Mouse (Mus musculus) inflammation-experienced regulatory T-cells, adult 6 months (primary cell): ENCODE measurements around the gene Llgl2. TPM values are rescaled to one million over a fixed set of nuclear protein-coding genes. Genes with fewer than 3 reads are reported as not detected.

Experiments
- ATAC-seq: one replicate; pipeline ENCODE4 v1.8.0; 2017
- polyA plus RNA-seq, 3 experiments: library from polyadenylated mRNA; unstranded; fragments of 100-300 nt; shearing (Covaris generic); gene quantifications; one replicate each; pipeline ENCODE4 v1.2.1; 2017

Gene Llgl2
- 1 to 10 TPM; 7.0 to 9.7 (median 9.6) TPM for polyA plus RNA-seq

DNA sequence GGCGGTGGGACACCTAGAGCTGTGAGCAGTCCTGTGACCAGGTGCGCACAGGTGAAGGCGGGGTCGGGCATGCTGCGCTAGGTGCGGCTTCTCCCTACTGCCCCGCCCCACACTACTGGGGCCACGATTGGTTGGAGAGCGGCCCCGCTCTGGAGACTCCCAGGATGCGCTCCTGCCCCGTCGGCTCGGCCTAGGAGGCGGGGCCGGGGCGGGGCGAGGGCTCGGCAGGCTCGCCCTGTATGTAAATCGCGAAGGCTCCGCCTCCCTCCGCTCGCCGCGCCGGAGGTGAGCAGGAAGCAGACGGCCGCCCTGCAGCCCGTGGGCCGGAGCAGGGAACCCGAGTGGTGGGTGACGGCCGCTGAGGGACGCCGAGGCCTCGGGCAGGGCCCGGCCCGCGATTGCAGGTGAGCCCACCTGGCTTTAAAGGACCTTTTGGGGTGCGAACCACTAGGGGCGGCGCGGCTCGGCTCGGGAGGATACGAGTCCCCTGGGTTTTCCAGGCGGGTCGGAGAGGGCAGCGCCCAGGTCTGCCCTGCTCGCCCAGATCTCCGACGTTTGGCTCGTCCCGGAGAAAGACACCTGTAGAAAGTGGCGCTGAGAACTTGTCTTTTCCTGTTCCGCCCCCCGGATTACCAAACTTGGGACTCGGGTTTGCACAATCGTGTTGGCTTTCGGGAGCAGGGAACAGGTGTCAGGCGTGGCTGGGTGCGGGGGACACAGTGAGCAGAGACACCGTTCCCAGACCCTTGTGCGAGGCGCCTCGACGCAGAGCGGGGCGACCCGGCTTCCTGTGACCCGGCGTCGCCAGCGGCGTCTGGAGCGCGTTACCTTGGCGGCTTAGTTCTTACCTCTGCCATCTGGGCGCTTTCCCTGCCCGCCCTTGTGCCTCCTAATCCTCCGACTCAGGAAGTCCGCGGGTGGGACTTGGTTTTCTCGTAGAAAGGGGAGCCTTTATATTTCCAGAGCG lies at the start of gene Llgl2:
Gene Llgl2, plus strand, starts transcription at position 276 of the 967 bp plus-strand sequence.
- peak; percentile 96 for ATAC-seq

DNA sequence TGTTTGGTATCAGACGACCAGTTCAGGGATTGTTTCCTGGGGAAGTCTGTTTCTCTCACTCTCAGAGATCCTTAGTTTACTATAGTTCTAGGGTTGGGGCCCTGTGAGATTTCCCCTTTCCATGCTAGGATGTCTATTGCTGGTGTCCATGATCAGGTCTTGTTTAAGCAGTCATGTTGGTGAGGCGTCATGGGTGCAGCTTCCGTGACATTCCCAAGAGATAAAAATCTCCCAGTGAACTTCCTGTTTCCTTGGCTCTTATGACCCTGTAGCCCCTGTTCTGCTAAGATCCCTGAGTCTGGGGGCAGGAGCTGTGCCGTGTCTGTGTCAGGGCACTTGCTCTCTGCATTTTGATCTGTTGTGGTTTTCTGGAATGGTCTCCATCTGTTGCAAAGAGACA lies 49.2 kb upstream of the Llgl2 start:
- ATAC-seq, result no peak

DNA sequence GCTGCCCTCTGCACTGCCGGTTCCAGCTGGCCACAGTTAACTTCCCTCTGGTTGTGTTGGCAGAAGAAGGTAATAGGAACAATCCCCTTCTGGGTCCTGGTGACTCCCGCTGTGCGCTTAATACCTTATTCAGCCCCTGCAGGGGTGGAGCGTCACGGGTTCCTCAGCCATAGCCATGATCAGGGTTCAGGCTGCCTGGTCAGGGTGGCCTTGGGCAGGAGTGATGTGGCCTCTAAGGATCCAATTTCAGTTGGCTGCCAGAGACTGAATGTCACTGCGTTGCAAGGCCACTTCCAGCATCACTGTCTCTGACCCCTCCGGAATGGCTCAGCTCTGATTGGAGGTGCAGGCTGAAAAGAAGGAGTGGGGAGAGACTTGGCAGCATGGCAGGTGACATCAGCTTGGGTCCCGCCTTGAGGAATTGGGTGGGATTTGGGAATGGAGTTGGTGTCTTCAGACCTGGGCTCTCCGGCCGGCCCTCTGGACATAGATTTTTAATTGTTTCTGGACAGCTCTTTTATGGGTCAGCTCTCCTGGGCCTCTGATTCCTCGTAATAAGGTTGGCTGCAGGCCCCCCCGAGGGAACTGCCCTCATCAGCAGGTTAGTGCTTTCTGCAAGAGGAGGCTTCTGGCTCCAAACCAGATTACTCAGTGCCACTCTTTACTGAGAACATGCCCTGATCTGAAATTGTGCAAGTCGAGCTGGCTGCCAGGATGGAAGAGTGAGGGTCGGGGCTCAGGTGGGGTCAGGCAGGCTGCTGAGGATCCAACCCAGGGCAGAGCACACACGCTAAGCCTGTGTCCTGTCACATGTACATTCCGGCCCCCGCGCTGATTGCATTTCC lies 47.8 kb upstream of the Llgl2 start:
- no peak for ATAC-seq

DNA sequence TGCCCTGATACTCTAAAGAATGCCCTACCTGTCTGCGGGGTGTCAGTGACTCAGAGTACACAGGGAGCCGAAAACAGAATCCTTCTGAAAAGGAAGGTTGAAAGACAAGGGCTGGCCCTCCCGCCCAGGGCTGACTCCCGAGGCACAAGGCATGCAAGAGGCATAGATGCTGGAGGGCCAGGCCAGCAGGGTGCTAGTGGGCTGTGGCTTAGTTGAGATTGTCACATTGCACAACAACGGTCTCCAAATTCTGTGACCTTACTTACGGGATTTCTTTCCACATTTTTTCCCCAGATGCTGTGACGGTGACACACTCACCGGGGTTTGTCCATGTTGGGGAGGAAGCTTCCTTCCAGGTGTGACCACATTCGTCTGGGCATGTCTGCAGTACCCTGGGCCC lies 46.9 kb upstream of the Llgl2 start:
- no peak for ATAC-seq

DNA sequence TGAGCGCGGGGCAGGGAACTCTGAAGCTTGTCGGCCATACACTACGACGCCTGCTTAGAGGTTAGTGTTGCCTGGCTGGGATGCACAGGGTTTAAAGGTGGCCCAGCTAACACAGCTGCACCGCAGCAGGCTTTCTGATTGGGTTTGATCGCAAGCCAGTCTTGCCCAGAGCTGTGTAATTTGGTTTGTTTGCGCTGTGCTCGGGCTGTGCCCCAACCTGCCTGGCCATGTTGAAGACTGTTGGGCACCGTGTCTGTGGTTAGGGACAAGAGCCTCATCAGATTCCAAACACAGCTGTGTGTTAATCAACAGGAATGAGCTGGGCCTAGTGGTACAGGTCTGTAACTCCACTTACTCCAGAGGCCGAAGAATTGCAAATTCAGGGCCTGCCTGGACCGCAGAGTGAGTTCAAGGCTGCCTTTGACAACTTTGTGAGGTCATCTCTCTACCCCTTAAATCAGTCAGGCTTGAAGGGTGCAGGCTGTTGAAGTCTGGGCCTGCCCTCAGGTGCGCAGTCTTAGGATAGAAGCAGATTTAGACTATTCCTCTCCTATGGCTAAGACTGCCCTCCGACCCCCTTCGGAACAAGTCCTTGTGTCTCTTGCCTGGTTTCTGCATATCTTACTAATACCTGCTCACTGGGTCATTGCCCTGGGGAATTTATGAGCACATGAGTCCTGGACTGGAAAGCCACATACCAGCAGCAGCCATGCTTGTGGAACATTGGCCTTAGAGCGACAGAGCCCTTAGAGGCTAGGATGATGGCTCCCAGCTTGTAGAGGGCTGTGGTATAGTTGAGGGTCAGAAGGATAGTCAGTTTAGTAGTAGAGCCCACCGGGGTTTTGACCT lies 46.1 kb upstream of the Llgl2 start:
- ATAC-seq, result no peak

DNA sequence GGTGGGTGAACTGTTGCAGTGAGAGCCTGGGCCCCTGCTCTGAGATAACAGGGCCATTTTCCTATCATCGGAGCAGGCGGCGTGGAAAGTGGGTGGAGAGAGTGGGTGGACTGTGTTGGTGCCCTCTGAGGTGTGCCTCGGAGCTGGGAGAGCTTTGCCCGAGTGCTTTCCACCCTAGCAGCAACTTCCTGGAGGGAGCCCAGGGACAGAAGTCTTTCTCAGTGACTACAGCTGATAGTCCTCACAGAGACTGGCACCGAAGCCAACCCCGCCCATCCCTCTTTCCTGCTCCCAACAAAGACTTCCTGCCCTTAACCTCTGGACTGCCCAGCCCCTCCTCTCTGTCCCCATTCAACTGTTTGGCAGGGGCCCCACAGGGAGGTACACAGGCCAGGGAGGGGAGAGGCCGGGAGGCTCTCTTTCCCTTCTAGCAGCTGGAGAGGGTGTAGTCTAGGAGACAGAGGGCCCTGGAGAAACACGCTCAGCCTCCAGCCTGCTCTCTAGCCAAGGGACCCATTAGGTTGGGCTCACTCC lies 44.7 kb upstream of the Llgl2 start:
- no peak for ATAC-seq

DNA sequence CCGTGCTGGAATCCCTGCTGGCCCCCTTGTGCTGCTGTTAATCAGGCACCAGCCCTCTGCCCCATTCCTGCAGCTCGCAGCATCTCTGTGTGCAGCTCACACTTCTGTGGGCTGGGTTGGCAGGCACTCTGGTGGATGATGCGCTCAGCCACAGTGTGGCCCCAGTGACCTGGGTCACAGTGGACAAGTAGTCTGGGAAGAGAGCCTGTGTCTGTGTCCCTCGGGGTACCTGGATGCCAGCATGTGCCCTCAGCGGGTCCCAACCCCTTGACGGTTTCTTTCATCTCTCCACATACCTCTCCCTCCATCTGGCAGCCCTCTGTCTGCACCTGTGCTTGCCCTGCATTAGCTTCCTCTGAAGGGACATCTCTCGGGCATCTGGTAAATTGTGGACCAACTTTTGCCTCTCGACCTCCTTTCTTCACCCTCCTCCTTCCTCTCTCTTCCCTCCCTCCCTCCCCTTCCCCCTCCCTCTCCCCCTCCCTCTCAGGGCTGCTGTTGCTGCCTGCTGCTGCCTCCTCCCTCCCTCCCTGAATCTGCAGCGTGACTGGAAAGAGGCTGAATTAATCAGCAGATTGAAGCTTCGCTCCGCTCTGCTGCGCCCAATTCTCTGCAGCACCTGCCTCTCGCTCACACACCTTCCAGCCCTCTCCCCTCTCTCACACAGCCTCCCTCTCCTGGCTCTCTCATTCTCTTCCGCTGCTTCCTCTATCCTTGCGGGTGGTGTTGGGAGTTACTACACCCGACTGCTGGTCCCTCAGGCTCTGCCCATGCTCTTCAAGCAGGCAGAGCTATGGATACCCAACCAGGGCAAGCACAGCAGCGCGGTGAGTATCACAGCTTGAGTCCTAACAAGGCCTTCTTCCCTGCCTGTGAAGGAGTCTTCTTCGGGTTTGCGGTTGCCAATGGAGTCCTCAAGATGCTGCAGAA lies 43.4 kb upstream of the Llgl2 start:
- ATAC-seq, result no peak

DNA sequence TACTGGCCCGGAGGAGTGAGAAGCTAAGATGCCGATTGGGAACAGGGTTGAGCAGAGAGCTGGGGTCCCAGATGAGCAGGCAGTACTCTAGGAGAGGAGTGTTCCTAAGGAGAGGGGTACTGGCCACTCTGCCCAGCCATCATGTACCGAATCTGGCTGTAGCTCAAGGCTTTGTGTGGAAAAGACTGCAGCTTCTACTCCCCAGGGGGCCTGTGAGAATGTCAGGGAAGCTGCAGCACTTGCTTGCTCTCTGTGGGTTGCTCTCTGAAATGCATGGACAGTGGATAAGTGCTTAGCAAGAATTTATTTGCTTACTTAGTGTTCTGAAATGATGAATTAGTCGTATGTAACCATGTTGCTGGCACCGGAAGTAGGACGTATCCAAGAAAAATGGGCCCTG lies 37.4 kb upstream of the Llgl2 start:
- ATAC-seq, result no peak

DNA sequence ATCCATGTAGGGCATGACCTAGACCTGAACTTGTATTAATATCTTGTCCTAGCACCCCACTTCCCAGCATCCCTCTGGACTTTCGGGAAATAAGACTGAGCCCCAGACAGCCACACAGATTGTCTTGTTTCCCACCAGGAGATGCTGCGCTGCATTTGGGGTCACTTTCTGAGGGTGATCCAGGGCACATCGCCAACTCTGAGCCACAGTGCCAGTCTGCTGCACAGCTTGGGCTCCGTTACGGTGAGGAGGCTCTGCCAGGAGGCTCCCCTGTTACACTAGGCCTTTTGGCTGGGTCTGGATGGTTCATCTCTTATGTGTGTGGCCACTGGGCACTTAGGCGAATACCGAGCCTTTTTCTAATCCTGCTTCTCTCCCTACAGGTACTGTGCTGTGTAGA lies 34.1 kb upstream of the Llgl2 start:
- ATAC-seq, result no peak

DNA sequence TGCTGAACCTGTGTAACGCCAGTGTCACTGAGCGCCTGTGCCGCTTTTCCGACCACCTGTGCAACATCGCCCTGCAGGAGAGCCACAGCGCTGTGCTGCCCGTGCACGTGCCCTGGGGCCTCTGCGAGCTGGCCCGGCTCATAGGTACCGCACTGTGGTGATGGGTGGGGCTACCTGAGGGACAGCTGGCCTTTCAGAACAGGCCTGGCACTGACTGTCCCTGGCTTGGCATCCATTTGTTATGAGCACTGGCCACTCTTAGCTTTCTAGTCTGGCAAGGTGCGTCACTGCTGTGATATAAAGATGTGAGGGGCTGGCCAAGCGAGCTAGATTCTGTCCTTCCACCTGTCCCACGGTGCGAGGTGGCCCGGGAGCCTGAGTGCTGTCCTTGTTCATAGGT lies 31.9 kb upstream of the Llgl2 start:
- ATAC-seq, result no peak

DNA sequence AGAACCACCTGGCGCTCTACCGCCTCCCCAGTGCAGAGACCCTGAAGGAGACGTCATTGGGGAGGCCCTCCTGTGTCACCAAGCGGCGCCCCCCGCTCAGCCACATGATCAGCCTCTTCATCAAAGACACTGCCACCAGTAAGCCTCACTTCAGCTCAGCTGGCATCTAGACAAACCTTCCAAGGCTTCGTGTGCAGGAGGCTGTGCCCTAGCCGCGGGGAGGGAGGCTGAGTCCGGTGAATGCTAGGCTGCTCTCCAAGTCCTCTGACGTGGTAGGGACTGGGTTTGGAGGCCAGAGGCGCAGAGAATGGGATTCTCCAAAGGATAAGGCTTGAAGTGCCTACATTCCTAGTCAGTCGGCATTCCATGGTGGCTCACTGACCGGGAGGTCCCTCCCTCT lies 31.5 kb upstream of the Llgl2 start:
- ATAC-seq, result no peak

DNA sequence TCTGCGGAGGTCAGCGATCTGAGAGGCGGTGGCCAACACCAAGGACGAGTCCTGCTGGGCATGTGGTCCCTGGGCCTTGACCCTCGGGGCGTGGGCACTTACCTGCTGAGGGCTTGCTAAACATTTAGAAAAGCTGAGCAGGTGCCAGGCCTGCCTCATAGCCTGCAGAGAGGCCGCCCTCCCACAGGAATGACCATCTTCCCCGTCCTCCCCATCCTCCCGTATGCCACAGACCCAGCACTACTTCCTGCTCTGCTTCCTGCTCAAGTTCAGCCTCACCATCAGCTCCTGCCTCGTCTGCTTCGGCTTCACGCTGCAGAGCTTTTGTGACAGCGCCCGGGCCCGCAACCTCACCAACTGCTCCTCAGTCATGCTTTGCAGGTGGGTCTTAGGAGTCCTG lies 27.0 kb upstream of the Llgl2 start:
- ATAC-seq, result no peak

DNA sequence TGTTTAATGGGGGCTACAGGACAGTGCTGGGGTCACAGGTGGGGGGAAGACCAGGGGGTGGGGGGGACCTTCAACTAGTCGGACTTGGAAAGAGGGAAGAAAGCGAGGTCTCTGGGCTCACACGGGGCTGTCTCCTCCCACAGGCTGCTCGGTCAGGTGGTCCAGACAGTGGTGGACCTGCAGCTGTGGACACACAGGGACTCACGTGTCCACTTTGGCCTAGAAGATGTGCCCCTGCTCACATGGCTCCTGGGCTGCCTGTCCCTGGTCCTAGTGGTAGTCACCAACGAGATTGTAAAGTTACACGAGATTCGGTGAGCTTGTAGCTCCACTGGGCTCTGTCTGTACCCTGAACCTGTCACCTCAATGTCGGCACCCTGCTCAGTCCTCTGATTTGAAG lies 26.2 kb upstream of the Llgl2 start:
- no peak for ATAC-seq

DNA sequence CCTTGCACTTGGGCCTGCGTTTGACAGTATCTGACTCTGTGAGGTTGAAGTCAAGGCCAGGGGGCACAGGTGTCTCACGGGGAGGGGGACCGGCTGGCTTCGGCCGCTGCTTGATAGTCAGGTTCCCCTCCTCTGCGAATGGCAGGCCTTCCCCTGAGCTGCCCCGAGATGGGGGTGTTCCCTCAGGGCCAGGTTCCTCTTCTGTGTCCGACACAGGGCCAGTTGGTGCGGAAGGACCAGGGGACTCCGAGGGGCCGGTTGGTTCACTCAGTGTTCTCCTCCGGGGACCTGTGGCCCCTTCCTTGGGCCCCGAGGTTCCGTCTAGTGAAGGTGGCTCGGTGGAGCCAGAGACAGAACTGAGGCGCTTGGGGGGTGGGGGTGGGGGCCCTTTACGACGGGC lies 22.9 kb upstream of the Llgl2 start:
- ATAC-seq, result no peak

DNA sequence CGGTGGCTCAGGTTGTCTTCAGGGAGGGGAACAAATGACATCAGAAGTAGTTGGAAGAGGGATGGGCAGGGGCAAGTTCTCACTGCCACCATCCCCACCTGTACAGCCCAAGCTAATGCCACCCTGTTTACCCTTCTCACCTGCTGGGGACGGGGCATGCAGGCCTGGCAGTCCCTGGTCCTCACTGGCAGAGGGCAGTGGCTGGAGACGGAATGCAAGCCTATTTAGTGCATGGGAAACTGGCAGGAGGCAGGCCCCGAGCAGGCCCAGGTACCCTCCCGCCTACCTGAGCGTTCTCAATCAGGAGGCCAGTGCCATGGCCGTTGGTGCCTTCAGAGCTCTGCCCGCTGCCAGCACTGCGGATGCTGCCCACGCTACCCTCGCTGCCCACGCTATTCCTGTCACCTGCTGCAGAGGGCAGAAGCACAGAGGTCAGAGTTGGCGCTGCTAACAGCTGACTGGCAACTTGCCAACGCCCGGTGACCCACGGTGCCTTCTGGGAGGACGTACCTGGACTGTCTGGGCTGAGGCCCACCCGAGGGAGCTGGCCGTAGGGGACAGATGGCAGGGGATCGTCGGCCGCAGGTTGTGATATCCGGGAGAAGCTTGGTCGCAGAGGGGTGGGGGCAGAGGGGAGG lies 20.7 kb upstream of the Llgl2 start:
- no peak for ATAC-seq

DNA sequence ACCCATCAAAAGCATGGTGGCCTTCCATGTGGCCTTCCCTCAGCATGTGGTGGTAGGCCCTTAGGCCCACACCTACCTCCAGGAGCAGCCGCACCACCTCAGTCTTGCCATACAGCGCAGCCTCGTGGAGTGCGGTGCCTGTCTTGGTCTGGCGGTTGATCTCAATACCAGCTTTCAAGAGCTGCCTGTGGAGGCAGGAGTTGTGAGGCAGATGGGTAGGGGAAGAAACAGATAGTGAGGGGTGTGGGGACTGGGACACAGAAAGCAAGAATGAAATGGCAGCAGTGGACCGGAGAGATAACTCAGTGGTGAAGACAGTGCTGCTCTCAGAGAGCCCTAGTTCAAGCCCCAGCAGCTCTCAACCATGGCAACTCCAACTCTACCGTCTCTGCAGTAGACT lies 18.8 kb upstream of the Llgl2 start:
- no peak for ATAC-seq

DNA sequence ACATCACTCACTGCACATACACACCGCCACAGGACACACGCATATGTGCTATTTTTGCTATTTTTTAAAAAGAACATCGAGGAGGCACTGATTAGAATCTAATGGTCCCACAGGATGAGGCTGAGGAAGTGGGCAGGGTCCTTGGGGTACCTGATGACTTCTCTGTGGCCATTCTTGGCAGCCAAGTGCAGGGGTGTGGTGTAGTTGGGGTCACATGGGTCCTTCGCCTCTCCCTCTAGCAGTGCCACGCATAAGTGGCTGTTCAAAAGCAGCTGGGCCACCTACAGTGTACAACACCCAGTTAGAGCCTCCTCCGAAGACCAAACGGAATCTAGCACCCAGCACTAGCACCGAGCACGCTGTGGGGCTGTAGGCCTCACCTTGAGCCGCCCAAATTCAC lies 17.7 kb upstream of the Llgl2 start:
- ATAC-seq, result no peak

DNA sequence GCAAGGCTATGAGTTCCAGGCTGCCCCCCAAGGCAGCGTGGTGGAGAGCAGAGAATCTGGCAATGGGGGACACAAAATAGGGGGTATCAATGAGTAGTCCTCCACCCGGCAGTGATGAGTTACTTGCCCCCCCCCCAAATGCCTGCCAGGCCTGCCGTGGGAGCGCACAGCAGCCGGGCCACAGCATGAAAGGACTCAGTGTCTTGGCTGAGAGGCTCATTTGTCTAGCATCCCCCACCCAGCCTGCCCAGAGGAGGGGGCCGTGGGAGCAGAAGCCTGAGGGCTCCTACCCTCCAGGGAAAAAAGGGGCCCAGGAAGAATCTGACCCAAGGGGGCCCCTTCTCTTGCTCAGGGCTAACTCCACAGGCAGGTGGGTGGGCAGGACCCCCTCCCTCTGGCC lies 16.5 kb upstream of the Llgl2 start:
- no peak for ATAC-seq

DNA sequence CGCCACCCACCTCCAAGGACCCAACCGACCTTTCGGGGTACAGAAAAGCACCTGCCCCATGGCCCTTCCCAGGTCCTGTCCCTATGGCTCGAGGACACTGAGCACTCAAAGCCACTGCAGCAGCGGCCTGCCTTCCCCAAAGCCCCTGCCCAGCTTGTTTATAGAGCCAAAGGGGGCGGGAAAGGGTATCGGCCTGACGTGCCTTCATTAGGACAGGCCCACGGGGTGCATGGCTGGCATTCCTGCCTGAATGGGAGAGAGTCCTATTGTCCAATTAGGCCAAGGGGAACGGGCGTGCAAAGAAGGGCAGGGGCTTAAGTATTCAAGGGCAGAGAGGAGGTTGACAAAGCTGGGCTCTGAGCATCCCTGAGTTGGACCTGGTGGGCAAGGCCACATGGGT lies 15.9 kb upstream of the Llgl2 start:
- ATAC-seq, result no peak

DNA sequence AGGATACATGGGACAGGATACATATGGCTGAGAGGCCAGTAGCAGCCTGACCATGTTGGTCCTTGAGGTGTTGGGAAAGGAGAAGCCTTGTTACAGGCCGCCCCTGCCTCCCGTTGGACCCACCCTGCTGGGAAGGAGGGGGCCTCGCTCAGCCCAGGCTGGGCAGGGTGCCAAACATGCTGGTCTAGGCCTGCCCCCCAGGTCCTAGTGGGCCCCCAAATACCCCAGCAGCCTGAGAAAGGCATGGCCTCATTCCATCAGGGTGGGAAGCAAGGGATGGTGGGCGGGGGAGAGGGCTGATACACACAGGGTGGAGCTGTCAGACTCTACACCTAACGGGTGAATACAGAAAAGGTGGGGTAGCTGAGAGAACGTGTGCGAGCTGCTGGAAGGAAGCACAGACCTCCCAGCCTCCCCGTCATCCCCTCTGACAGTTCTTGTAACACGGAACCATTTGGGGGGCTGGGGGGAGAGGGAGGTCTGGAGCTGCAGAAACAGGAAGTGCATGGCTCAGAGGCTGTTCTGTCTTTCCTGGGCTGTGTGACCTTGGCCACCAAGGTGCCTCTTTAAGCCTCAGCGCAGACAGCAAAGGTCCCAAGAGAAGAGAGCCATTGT lies 15.0 kb upstream of the Llgl2 start:
- no peak for ATAC-seq
